Mouse (Mus musculus) erythroblast, embryonic 14.5 days (primary cell): ENCODE measurements around the gene Ramp3.

Source experiments
- GATA1 ChIP-seq: IDR thresholded peaks from 2 replicates; pipeline ENCODE4 v1.6.1; 2012; ENCODE audit warnings: low read length, inconsistent platforms, mixed read lengths
- TAL1 ChIP-seq: IDR thresholded peaks from 3 replicates; pipeline ENCODE4 v1.6.1; 2012; ENCODE audit warnings: low read length, inconsistent platforms, mixed read lengths

GRCm38 (mm10) chr11:6695176-6695575 is 36.9 kb downstream of the Ramp3 start:
- TF ChIP-seq GATA1 (no peak), TAL1 (no peak)
